Mouse (Mus musculus) MEL (cell line): ENCODE results near the gene Lcor. TPM values are rescaled to one million over a fixed set of nuclear protein-coding genes. Genes with fewer than 3 reads are reported as not detected.

Experiments
- DNase-seq: peaks from one replicate; pipeline ENCODE4 v3.0.0; 2011; ENCODE audit warnings: low read depth, low spot score
- H3K27ac ChIP-seq: 2 replicates; pipeline ENCODE4 v1.5.1; 2012; ENCODE audit warnings: low read depth, mild to moderate bottlenecking, control low read depth, low read length, moderate library complexity; ENCODE audit not compliant: control insufficient read depth
- H3K27me3 ChIP-seq, 2 experiments: fragments of 150-350 bp in 1 of 2; sonication (generic) in 1 of 2; 2 replicates each; pipeline ENCODE4 v1.6.1; 2012; ENCODE audit warnings: low read length in 2 of 2, mild to moderate bottlenecking in 2 of 2, improper control_type of control experiment in 1 of 2, moderate library complexity in 1 of 2; ENCODE audit not compliant: insufficient read depth in 2 of 2, control insufficient read depth in 1 of 2
- H3K36me3 ChIP-seq, 2 experiments: 2 replicates each; pipeline ENCODE4 v1.6.1; 2012 to 2014; ENCODE audit warnings: low read length in 2 of 2, improper control_type of control experiment in 1 of 2, inconsistent platforms in 1 of 2, mild to moderate bottlenecking in 1 of 2; ENCODE audit not compliant: insufficient read depth in 2 of 2, control insufficient read depth in 1 of 2
- H3K4me1 ChIP-seq, 2 experiments: fragments of 150-350 bp in 1 of 2; sonication (generic) in 1 of 2; 2 replicates each; pipeline ENCODE4 v1.6.1; 2012; ENCODE audit warnings: low read length in 2 of 2, improper control_type of control experiment in 1 of 2, mild to moderate bottlenecking in 1 of 2; ENCODE audit not compliant: insufficient read depth in 2 of 2, control insufficient read depth in 1 of 2
- H3K4me3 ChIP-seq, 2 experiments: fragments of 150-350 bp in 1 of 2; sonication (generic) in 1 of 2; 2 replicates each; pipeline ENCODE4 v1.5.1; 2012; ENCODE audit warnings: low read depth in 2 of 2, low read length in 2 of 2, mild to moderate bottlenecking in 2 of 2, moderate library complexity in 2 of 2, control low read depth in 1 of 2, improper control_type of control experiment in 1 of 2; ENCODE audit not compliant: control insufficient read depth in 1 of 2, insufficient read depth in 1 of 2
- H3K79me2 ChIP-seq: 2 replicates; pipeline ENCODE4 v1.6.1; 2012; ENCODE audit warnings: mild to moderate bottlenecking, low read length, moderate library complexity; ENCODE audit not compliant: control insufficient read depth, poor library complexity, insufficient read depth
- H3K9ac ChIP-seq: 2 replicates; pipeline ENCODE4 v1.6.1; 2012; ENCODE audit warnings: low read depth, mild to moderate bottlenecking, control low read depth, low read length, moderate library complexity; ENCODE audit not compliant: control insufficient read depth, poor library complexity, severe bottlenecking
- H3K9me3 ChIP-seq: fragments of 150-350 bp; sonication (generic); replicated peaks from 2 replicates; pipeline ENCODE4 v1.6.1; 2012; ENCODE audit warnings: mild to moderate bottlenecking, low read length, improper control_type of control experiment, moderate library complexity; ENCODE audit not compliant: insufficient read depth
- CHD1 ChIP-seq: IDR thresholded peaks from 2 replicates; pipeline ENCODE4 v1.6.1; 2012; ENCODE audit warnings: low read depth, mild to moderate bottlenecking, inconsistent platforms, low read length, improper control_type of control experiment
- CHD2 ChIP-seq: IDR thresholded peaks from 2 replicates; pipeline ENCODE4 v1.6.1; 2011; ENCODE audit warnings: low read length, improper control_type of control experiment
- CTCF ChIP-seq, 3 experiments: IDR thresholded peaks in 2 of 3; conservative IDR thresholded peaks in 1 of 3; 2 replicates each; pipeline ENCODE4 v1.5.1; 2011 to 2012; ENCODE audit warnings: low read length in 3 of 3, low read depth in 2 of 3, mild to moderate bottlenecking in 2 of 3, improper control_type of control experiment in 1 of 3, inconsistent platforms in 1 of 3, mixed read lengths in 1 of 3, moderate library complexity in 1 of 3; ENCODE audit not compliant: control insufficient read depth in 1 of 3, insufficient read depth in 1 of 3, poor library complexity in 1 of 3, severe bottlenecking in 1 of 3
- E2F4 ChIP-seq: IDR thresholded peaks from 2 replicates; pipeline ENCODE4 v1.6.1; 2011; ENCODE audit warnings: low read depth, low read length, improper control_type of control experiment, borderline replicate concordance
- EP300 ChIP-seq, 2 experiments: IDR thresholded peaks; 2 replicates each; pipeline ENCODE4 v1.6.1; 2011; ENCODE audit warnings: improper control_type of control experiment in 2 of 2, low read length in 2 of 2, low read depth in 1 of 2, mild to moderate bottlenecking in 1 of 2
- ETS1 ChIP-seq: IDR thresholded peaks from 2 replicates; pipeline ENCODE4 v1.6.1; 2012; ENCODE audit warnings: low read depth, mild to moderate bottlenecking, inconsistent platforms, low read length, improper control_type of control experiment, moderate library complexity
- GATA1 ChIP-seq: IDR thresholded peaks from 2 replicates; pipeline ENCODE4 v1.6.1; 2011; ENCODE audit warnings: low read depth, low read length, improper control_type of control experiment
- JUND ChIP-seq: IDR thresholded peaks from 2 replicates; pipeline ENCODE4 v1.6.1; 2011; ENCODE audit warnings: low read depth, mild to moderate bottlenecking, improper control_type of control experiment, low read length
- MAFK ChIP-seq: IDR thresholded peaks from 2 replicates; pipeline ENCODE4 v1.6.1; 2011; ENCODE audit warnings: low read depth, mild to moderate bottlenecking, low read length, improper control_type of control experiment, borderline replicate concordance
- MAX ChIP-seq: IDR thresholded peaks from 2 replicates; pipeline ENCODE4 v1.6.1; 2011; ENCODE audit warnings: low read length, improper control_type of control experiment
- MAZ ChIP-seq: IDR thresholded peaks from 2 replicates; pipeline ENCODE4 v1.6.1; 2012; ENCODE audit warnings: low read depth, mild to moderate bottlenecking, inconsistent platforms, low read length, improper control_type of control experiment
- MEF2A ChIP-seq: IDR thresholded peaks from 2 replicates; pipeline ENCODE4 v1.6.1; 2014; ENCODE audit warnings: low read depth, mild to moderate bottlenecking, inconsistent platforms, low read length, improper control_type of control experiment; ENCODE audit not compliant: poor library complexity, insufficient replicate concordance, severe bottlenecking; ENCODE audit errors: extremely low read depth
- MYC ChIP-seq: IDR thresholded peaks from 2 replicates; pipeline ENCODE4 v1.6.1; 2011; ENCODE audit warnings: low read depth, mild to moderate bottlenecking, low read length, improper control_type of control experiment, moderate library complexity
- NELFE ChIP-seq: IDR thresholded peaks from 2 replicates; pipeline ENCODE4 v1.6.1; 2011; ENCODE audit warnings: low read depth, low read length, improper control_type of control experiment
- NRF1 ChIP-seq: IDR thresholded peaks from 2 replicates; pipeline ENCODE4 v1.6.1; 2014; ENCODE audit warnings: low read depth, mild to moderate bottlenecking, inconsistent platforms, low read length, improper control_type of control experiment, moderate library complexity; ENCODE audit not compliant: poor library complexity, insufficient read depth, severe bottlenecking
- POLR2AphosphoS5 ChIP-seq: IDR thresholded peaks from 2 replicates; pipeline ENCODE4 v1.6.1; 2012; ENCODE audit warnings: low read depth, borderline replicate concordance, mild to moderate bottlenecking, inconsistent platforms, low read length, moderate library complexity, mixed read lengths
- RCOR1 ChIP-seq: IDR thresholded peaks from 2 replicates; pipeline ENCODE4 v1.6.1; 2012; ENCODE audit warnings: low read depth, mild to moderate bottlenecking, inconsistent platforms, low read length, improper control_type of control experiment
- SIN3A ChIP-seq: IDR thresholded peaks from 2 replicates; pipeline ENCODE4 v1.6.1; 2012; ENCODE audit warnings: low read length, improper control_type of control experiment, inconsistent platforms
- SMC3 ChIP-seq: IDR thresholded peaks from 2 replicates; pipeline ENCODE4 v1.6.1; 2011; ENCODE audit warnings: low read depth, low read length, improper control_type of control experiment
- TCF12 ChIP-seq: IDR thresholded peaks from 2 replicates; pipeline ENCODE4 v1.6.1; 2014; ENCODE audit warnings: low read depth, mild to moderate bottlenecking, inconsistent platforms, low read length, improper control_type of control experiment, moderate library complexity
- UBTF ChIP-seq: IDR thresholded peaks from 2 replicates; pipeline ENCODE4 v1.6.1; 2012; ENCODE audit warnings: low read depth, mild to moderate bottlenecking, inconsistent platforms, low read length, improper control_type of control experiment, moderate library complexity, borderline replicate concordance; ENCODE audit not compliant: insufficient read depth
- USF1 ChIP-seq: IDR thresholded peaks from 2 replicates; pipeline ENCODE4 v1.6.1; 2014; ENCODE audit warnings: low read depth, mild to moderate bottlenecking, inconsistent platforms, low read length, improper control_type of control experiment, moderate library complexity
- USF2 ChIP-seq, 2 experiments: IDR thresholded peaks; 2 replicates each; pipeline ENCODE4 v1.6.1; 2011 to 2012; ENCODE audit warnings: improper control_type of control experiment in 2 of 2, low read length in 2 of 2, borderline replicate concordance in 1 of 2, inconsistent platforms in 1 of 2, low read depth in 1 of 2, mild to moderate bottlenecking in 1 of 2; ENCODE audit not compliant: insufficient read depth in 1 of 2
- ZKSCAN1 ChIP-seq: IDR thresholded peaks from 2 replicates; pipeline ENCODE4 v1.6.1; 2012; ENCODE audit warnings: low read depth, mild to moderate bottlenecking, inconsistent platforms, low read length, improper control_type of control experiment, moderate library complexity
- polyA plus RNA-seq, 2 experiments: library from polyadenylated mRNA; stranded (reverse) in 1 of 2; unstranded in 1 of 2; fragments of >175 nt in 1 of 2; fragments of >200 nt in 1 of 2; gene quantifications; 2 replicates each; pipeline versions ENCODE4 v1.2.1 to v1.2.4; 2012; ENCODE audit warnings: low replicate concordance in 2 of 2, low read depth in 1 of 2; ENCODE audit not compliant: insufficient read length in 2 of 2, insufficient read depth in 1 of 2, missing spikeins in 1 of 2
- total RNA-seq: library from RNA; depleted of rRNA; stranded (reverse); fragments of 300-350 nt; gene quantifications from 2 replicates; pipeline ENCODE4 v1.2.3, GENCODE M21; 2012

Lcor gene
- total and polyA plus RNA-seq, 3 experiments: 8.1 to 8.7 TPM; not detected in 1

- TF ChIP-seq NRF1: no peak; the same call in 1 of the 2 replicates
- TF ChIP-seq ZKSCAN1: no peak
- TF ChIP-seq MAX: peak; percentile 95
- TF ChIP-seq MAFK: peak; percentile 100
- TF ChIP-seq USF1: peak; percentile 82
- peak; percentile 98 for TF ChIP-seq ETS1
- no peak for TF ChIP-seq CHD2
- no peak for TF ChIP-seq GATA1
- no peak for TF ChIP-seq UBTF
- no peak for TF ChIP-seq CTCF (IDR thresholded peaks at IDR 0.05 in 2 of 3, conservative IDR thresholded peaks at IDR 0.05 in 1 of 3; ENCODE audit: control insufficient read depth in 1 of 3, insufficient read depth in 1 of 3, low read depth in 2 of 3, low read length in 3 of 3, poor library complexity in 1 of 3, severe bottlenecking in 1 of 3)
- no peak for TF ChIP-seq MEF2A
- peak; percentile 75 for TF ChIP-seq NELFE
- peak; percentile 80 to 93 for TF ChIP-seq EP300 (IDR thresholded peaks at IDR 0.05; ENCODE audit: low read depth in 1 of 2, low read length in 2 of 2)
- peak; percentile 97 for TF ChIP-seq SIN3A
- TF ChIP-seq CHD1: no peak
- TF ChIP-seq SMC3: no peak
- TF ChIP-seq MYC: peak; percentile 97
- TF ChIP-seq POLR2AphosphoS5: no peak
- peak; percentile 79 for TF ChIP-seq TCF12
- TF ChIP-seq RCOR1: 0 out of 2 replicates have a peak, but pooled peaks have one; percentile 8
- no peak for TF ChIP-seq MAZ
- TF ChIP-seq JUND: peak; percentile 84
- TF ChIP-seq, all 39 proteins: peak for 21
These were observed 27.3 kb upstream of the Lcor start (continued) for GRCm38 (mm10) chr19:41455091-41455626.

- Histone ChIP-seq H3K9me3 (no peaks in the 10 kb centered on the region), H3K4me1 (peaks cover 7 to 30% of the 10 kb centered on the region in 2 experiments), H3K4me3 (no peak overlapping the region), H3K36me3 (peaks cover 0 to 20% of the 10 kb centered on the region in 2 experiments; a peak in 2 of 4 replicates)
- TF ChIP-seq JUND (no peak), CTCF (IDR thresholded peaks at IDR 0.05 in 2 of 3, conservative IDR thresholded peaks at IDR 0.05 in 1 of 3; ENCODE audit: control insufficient read depth in 1 of 3, insufficient read depth in 1 of 3, low read depth in 2 of 3, low read length in 3 of 3, poor library complexity in 1 of 3, severe bottlenecking in 1 of 3) (no peak), MEF2A (no peak), USF2 (IDR thresholded peaks at IDR 0.05; ENCODE audit: borderline replicate concordance in 1 of 2, insufficient read depth in 1 of 2, low read depth in 1 of 2, low read length in 2 of 2) (no peak), E2F4 (no peak)
- TF ChIP-seq, all 39 proteins: peak for 0
- peak; percentile 49 for DNase-seq
- no peak overlapping the region for H3K9ac ChIP-seq
- H3K79me2 ChIP-seq: no peaks in the 10 kb centered on the region
- H3K27me3 ChIP-seq: no peaks in the 10 kb centered on the region
- H3K27ac ChIP-seq: no peak overlapping the region
These were observed 25.3 kb upstream of the Lcor start for GRCm38 (mm10) chr19:41457181-41457580.
